Mouse (Mus musculus) E14TG2a.4 (cell line): Measurements from ENCODE around the gene Ube2j1.

Experiments used
- H3K27me3 ChIP-seq: 2 replicates; pipeline ENCODE4 v1.6.1; 2014; ENCODE audit warnings: low read length, control low read depth; ENCODE audit not compliant: insufficient read depth
- H3K36me3 ChIP-seq: 2 replicates; pipeline ENCODE4 v1.6.1; 2014; ENCODE audit warnings: low read length, control low read depth; ENCODE audit not compliant: insufficient read depth
- H3K4me1 ChIP-seq: replicated peaks from 2 replicates; pipeline ENCODE4 v1.6.1; 2014; ENCODE audit warnings: low read depth, low read length, control low read depth
- H3K4me3 ChIP-seq: replicated peaks from 2 replicates; pipeline ENCODE4 v1.5.1; 2014; ENCODE audit warnings: mild to moderate bottlenecking, low read length
- H3K9me3 ChIP-seq: 2 replicates; pipeline ENCODE4 v1.6.1; 2014; ENCODE audit warnings: low read length, control low read depth
- CTCF ChIP-seq: conservative IDR thresholded peaks from 2 replicates; pipeline ENCODE4 v1.5.1; 2014; ENCODE audit warnings: low read length
- NANOG ChIP-seq: IDR thresholded peaks from 2 replicates; pipeline ENCODE4 v1.6.1; 2014; ENCODE audit warnings: borderline replicate concordance, low read length, mixed read lengths
- POU5F1 ChIP-seq: IDR thresholded peaks from 2 replicates; pipeline ENCODE4 v1.6.1; 2014; ENCODE audit warnings: low read length, borderline replicate concordance

Gene Ube2j1

GRCm38 (mm10) chr4:33033515-33033914 lies 2.3 kb downstream of the Ube2j1 start:
- peaks cover 12% of the 10 kb centered on the region for H3K4me1 ChIP-seq
- H3K36me3 ChIP-seq, result no peaks in the 10 kb centered on the region
- H3K4me3 ChIP-seq, result no peak overlapping the region
- peaks cover 4% of the 10 kb centered on the region; the same call in 1 of the 2 replicates for H3K9me3 ChIP-seq
- H3K27me3 ChIP-seq, result peaks cover 47% of the 10 kb centered on the region
- TF ChIP-seq POU5F1, result no peak
- no peak for TF ChIP-seq NANOG
- no peak for TF ChIP-seq CTCF

GRCm38 (mm10) chr4:33039826-33040225 lies 8.6 kb downstream of the Ube2j1 start:
- Histone ChIP-seq H3K4me1 (no peaks in the 10 kb centered on the region), H3K9me3 (peaks cover 4% of the 10 kb centered on the region; the same call in 1 of the 2 replicates), H3K36me3 (peaks cover 8% of the 10 kb centered on the region), H3K27me3 (no peaks in the 10 kb centered on the region), H3K4me3 (no peak overlapping the region)
- TF ChIP-seq NANOG (no peak), POU5F1 (no peak), CTCF (no peak)

GRCm38 (mm10) chr4:33049601-33050000 lies 18.4 kb downstream of the Ube2j1 start:
- Histone ChIP-seq H3K4me3 (no peak overlapping the region), H3K27me3 (no peaks in the 10 kb centered on the region)
- TF ChIP-seq POU5F1 (no peak), CTCF (no peak), NANOG (no peak)

DNA sequence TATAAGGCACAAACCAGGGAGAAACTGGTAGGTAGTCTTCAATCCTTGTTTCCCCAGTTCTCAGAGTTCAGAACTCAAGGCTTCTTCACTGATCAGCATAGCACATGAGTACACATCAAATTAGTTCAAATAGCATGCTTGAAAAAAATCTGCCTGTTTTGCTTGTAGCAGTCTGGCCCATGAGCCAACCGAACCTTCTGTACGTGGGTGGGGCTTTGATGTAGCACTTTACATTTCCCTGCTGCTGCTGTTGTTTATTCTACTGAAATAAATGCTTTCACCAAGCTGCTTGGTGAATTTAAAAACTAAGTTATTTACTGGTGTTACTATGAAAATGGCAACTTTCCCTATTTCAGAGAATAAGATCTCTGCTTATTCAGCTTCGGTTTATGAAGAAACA lies 20.8 kb downstream of the Ube2j1 start:
- Histone ChIP-seq H3K27me3 (no peaks in the 10 kb centered on the region), H3K36me3 (no peaks in the 10 kb centered on the region), H3K4me3 (no peak overlapping the region), H3K9me3 (no peaks in the 10 kb centered on the region), H3K4me1 (no peaks in the 10 kb centered on the region)
- TF ChIP-seq POU5F1, result no peak
- no peak for TF ChIP-seq NANOG
- no peak for TF ChIP-seq CTCF

More at GRCm38 (mm10) chr4:33049601-33050000, 18.4 kb downstream of the Ube2j1 start:
- Histone ChIP-seq H3K4me1 (no peaks in the 10 kb centered on the region), H3K36me3 (peaks cover 20% of the 10 kb centered on the region), H3K9me3 (no peaks in the 10 kb centered on the region)

DNA sequence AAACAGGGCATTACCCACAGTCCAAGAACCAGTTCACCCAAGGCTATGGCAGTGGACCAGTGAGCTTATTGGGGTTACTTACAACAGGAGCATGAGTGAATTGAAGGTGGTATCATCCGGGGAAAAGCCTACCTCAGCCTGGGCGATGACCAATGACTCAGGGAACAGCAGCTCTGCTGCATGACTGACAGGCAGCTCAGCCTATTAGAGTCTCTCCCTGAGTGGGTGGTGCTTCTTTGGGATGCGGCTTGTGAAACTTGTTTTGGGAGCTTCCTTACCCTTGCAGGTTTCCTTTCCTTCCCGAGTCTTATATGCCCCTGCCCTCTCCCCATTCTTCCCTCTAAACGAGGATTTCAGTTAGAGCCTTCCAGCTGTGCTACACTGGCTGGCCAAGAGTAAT lies 21.4 kb downstream of the Ube2j1 start:
- H3K36me3 ChIP-seq, result no peaks in the 10 kb centered on the region
- TF ChIP-seq NANOG, result no peak
- no peak for TF ChIP-seq POU5F1
- TF ChIP-seq CTCF, result no peak
- H3K4me1 ChIP-seq, result no peaks in the 10 kb centered on the region
- H3K27me3 ChIP-seq, result no peaks in the 10 kb centered on the region
- no peaks in the 10 kb centered on the region for H3K9me3 ChIP-seq
- no peak overlapping the region for H3K4me3 ChIP-seq

DNA sequence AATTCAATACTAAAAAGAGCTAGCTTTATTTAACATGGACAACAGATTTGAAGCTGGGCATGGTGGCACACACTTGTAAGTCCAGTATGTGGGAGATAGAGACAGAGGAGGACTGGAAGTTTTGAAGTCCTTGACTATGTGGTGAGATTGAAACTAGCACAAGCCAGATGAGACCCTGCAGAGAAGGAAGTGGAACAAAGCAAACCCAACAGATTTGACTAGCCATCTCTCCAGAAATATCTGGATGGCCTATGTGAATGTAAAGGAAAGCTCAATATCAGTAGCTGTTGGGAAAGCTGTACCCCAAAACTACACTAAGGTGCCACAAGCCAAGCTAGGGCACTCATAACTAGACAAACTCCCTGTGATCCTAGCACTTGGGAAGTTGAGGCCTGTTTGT lies 23.2 kb downstream of the Ube2j1 start:
- H3K4me1 ChIP-seq, result no peaks in the 10 kb centered on the region
- H3K36me3 ChIP-seq, result no peaks in the 10 kb centered on the region
- TF ChIP-seq POU5F1 (no peak), CTCF (no peak), NANOG (no peak)
- no peaks in the 10 kb centered on the region for H3K9me3 ChIP-seq
- H3K27me3 ChIP-seq, result no peaks in the 10 kb centered on the region
- no peak overlapping the region for H3K4me3 ChIP-seq

GRCm38 (mm10) chr4:33056317-33056716 lies 25.1 kb downstream of the Ube2j1 start:
- no peak for TF ChIP-seq POU5F1
- TF ChIP-seq CTCF, result no peak
- no peak for TF ChIP-seq NANOG
- Histone ChIP-seq H3K9me3 (no peaks in the 10 kb centered on the region), H3K27me3 (no peaks in the 10 kb centered on the region), H3K4me1 (no peaks in the 10 kb centered on the region), H3K36me3 (no peaks in the 10 kb centered on the region), H3K4me3 (no peak overlapping the region)

- Histone ChIP-seq H3K4me1 (no peaks in the 10 kb centered on the region), H3K4me3 (no peak overlapping the region), H3K9me3 (no peaks in the 10 kb centered on the region), H3K27me3 (peaks cover 5% of the 10 kb centered on the region), H3K36me3 (no peaks in the 10 kb centered on the region)
- no peak for TF ChIP-seq CTCF
- no peak for TF ChIP-seq NANOG
- TF ChIP-seq POU5F1, result no peak
These were observed 26.9 kb downstream of the Ube2j1 start for GRCm38 (mm10) chr4:33057890-33058687.

- H3K4me3 ChIP-seq, result no peak overlapping the region
- H3K27me3 ChIP-seq, result peaks cover 18% of the 10 kb centered on the region
- no peaks in the 10 kb centered on the region for H3K9me3 ChIP-seq
- H3K4me1 ChIP-seq, result peaks cover 10% of the 10 kb centered on the region
- H3K36me3 ChIP-seq, result no peaks in the 10 kb centered on the region
- TF ChIP-seq NANOG, result no peak
- no peak for TF ChIP-seq POU5F1
- TF ChIP-seq CTCF, result no peak
These were observed 29.9 kb downstream of the Ube2j1 start for GRCm38 (mm10) chr4:33061158-33061557.
